Mouse (Mus musculus): ENCODE data around the gene Pmepa1. TPM values are rescaled to one million over a fixed set of nuclear protein-coding genes. Genes with fewer than 3 reads are reported as not detected.

Pmepa1 gene
- polyA plus RNA-seq, 1 experiment from 2014 or later = 5.3 TPM

- DNase-seq (ENCODE audit: low spot score) (peak; percentile 93), ATAC-seq (ENCODE audit: low FRiP score) (peak; percentile 74)
- H3K36me3 ChIP-seq (replicated peaks; ENCODE audit: control insufficient read depth, insufficient read depth) = no peaks in the 10 kb centered on the region
- H3K27me3 ChIP-seq (ENCODE audit: control insufficient read depth, insufficient read depth, low read length) = no peaks in the 10 kb centered on the region; the same call in 1 of the 2 replicates
- no peaks in the 10 kb centered on the region for H3K9me3 ChIP-seq (ENCODE audit: control insufficient read depth, low read length)
- no peaks in the 10 kb centered on the region for H3K4me1 ChIP-seq (replicated peaks; ENCODE audit: control insufficient read depth, insufficient read depth, low read length)
- no peak overlapping the region for H3K27ac ChIP-seq
- H3K9ac ChIP-seq = no peak overlapping the region
- no peak overlapping the region for H3K4me2 ChIP-seq (replicated peaks)
- 36% methylated on average over 26 of the region's 26 CpGs for WGBS
- no peak overlapping the region for H3K4me3 ChIP-seq (replicated peaks; ENCODE audit: low read length)
These were observed 90.0 kb downstream of the Pmepa1 start for GRCm38 (mm10) chr2:173186047-173186943.

- ATAC-seq (ENCODE audit: low FRiP score) = no peak
- no peak overlapping the region for H3K27ac ChIP-seq
These were observed 91.1 kb downstream of the Pmepa1 start for GRCm38 (mm10) chr2:173185282-173185681.

GRCm38 (mm10) chr2:173184475-173185080 is 91.8 kb downstream of the Pmepa1 start:
- Histone ChIP-seq H3K4me2 (replicated peaks) (no peak overlapping the region), H3K27ac (no peak overlapping the region), H3K4me1 (replicated peaks; ENCODE audit: control insufficient read depth, insufficient read depth, low read length) (no peaks in the 10 kb centered on the region), H3K36me3 (replicated peaks; ENCODE audit: control insufficient read depth, insufficient read depth) (no peaks in the 10 kb centered on the region), H3K9me3 (ENCODE audit: control insufficient read depth, low read length) (no peaks in the 10 kb centered on the region), H3K27me3 (ENCODE audit: control insufficient read depth, insufficient read depth, low read length) (no peaks in the 10 kb centered on the region; the same call in 1 of the 2 replicates), H3K4me3 (replicated peaks; ENCODE audit: low read length) (no peak overlapping the region), H3K9ac (no peak overlapping the region)
- 71% methylated on average over 11 of the region's 11 CpGs for WGBS
- DNase-seq (ENCODE audit: low spot score) (no peak), ATAC-seq (ENCODE audit: low FRiP score) (no peak)

More at GRCm38 (mm10) chr2:173185282-173185681, 91.1 kb downstream of the Pmepa1 start:
- H3K36me3 ChIP-seq (replicated peaks; ENCODE audit: control insufficient read depth, insufficient read depth) = no peaks in the 10 kb centered on the region
- no peak for DNase-seq (ENCODE audit: low spot score)
- H3K4me2 ChIP-seq (replicated peaks) = no peak overlapping the region
- WGBS = 74% methylated on average over 6 of the region's 6 CpGs
- no peak overlapping the region for H3K4me3 ChIP-seq (replicated peaks; ENCODE audit: low read length)
- H3K9me3 ChIP-seq (ENCODE audit: control insufficient read depth, low read length) = no peaks in the 10 kb centered on the region
- no peaks in the 10 kb centered on the region; the same call in 1 of the 2 replicates for H3K27me3 ChIP-seq (ENCODE audit: control insufficient read depth, insufficient read depth, low read length)
- H3K9ac ChIP-seq = no peak overlapping the region
- no peaks in the 10 kb centered on the region for H3K4me1 ChIP-seq (replicated peaks; ENCODE audit: control insufficient read depth, insufficient read depth, low read length)

GRCm38 (mm10) chr2:173183836-173184460 is 92.4 kb downstream of the Pmepa1 start:
- H3K36me3 ChIP-seq (replicated peaks; ENCODE audit: control insufficient read depth, insufficient read depth) = no peaks in the 10 kb centered on the region
- peak; percentile 21 for ATAC-seq (ENCODE audit: low FRiP score)
- 9% methylated on average over 8 of the region's 8 CpGs for WGBS

GRCm38 (mm10) chr2:173183311-173183710 is 93.0 kb downstream of the Pmepa1 start:
- no peaks in the 10 kb centered on the region; the same call in 1 of the 2 replicates for H3K27me3 ChIP-seq (ENCODE audit: control insufficient read depth, insufficient read depth, low read length)
- 90% methylated on average over 10 of the region's 10 CpGs for WGBS
- ATAC-seq (ENCODE audit: low FRiP score) (no peak), DNase-seq (ENCODE audit: low spot score) (no peak)
- H3K27ac ChIP-seq = no peak overlapping the region
- H3K4me3 ChIP-seq (replicated peaks; ENCODE audit: low read length) = no peak overlapping the region
- no peaks in the 10 kb centered on the region for H3K9me3 ChIP-seq (ENCODE audit: control insufficient read depth, low read length)
- H3K4me2 ChIP-seq (replicated peaks) = no peak overlapping the region
- H3K9ac ChIP-seq = no peak overlapping the region
- H3K4me1 ChIP-seq (replicated peaks; ENCODE audit: control insufficient read depth, insufficient read depth, low read length) = no peaks in the 10 kb centered on the region
- H3K36me3 ChIP-seq (replicated peaks; ENCODE audit: control insufficient read depth, insufficient read depth) = no peaks in the 10 kb centered on the region

More at GRCm38 (mm10) chr2:173183836-173184460, 92.4 kb downstream of the Pmepa1 start:
- Histone ChIP-seq H3K27me3 (ENCODE audit: control insufficient read depth, insufficient read depth, low read length) (no peaks in the 10 kb centered on the region; the same call in 1 of the 2 replicates), H3K9me3 (ENCODE audit: control insufficient read depth, low read length) (no peaks in the 10 kb centered on the region), H3K9ac (no peak overlapping the region), H3K4me3 (replicated peaks; ENCODE audit: low read length) (no peak overlapping the region), H3K27ac (no peak overlapping the region), H3K4me1 (replicated peaks; ENCODE audit: control insufficient read depth, insufficient read depth, low read length) (no peaks in the 10 kb centered on the region), H3K4me2 (replicated peaks) (no peak overlapping the region)
- peak; percentile 82 for DNase-seq (ENCODE audit: low spot score)

- H3K27me3 ChIP-seq (ENCODE audit: control insufficient read depth, insufficient read depth, low read length) = no peaks in the 10 kb centered on the region; the same call in 1 of the 2 replicates
- H3K4me1 ChIP-seq (replicated peaks; ENCODE audit: control insufficient read depth, insufficient read depth, low read length) = no peaks in the 10 kb centered on the region
- no peak overlapping the region for H3K9ac ChIP-seq
- H3K4me3 ChIP-seq (replicated peaks; ENCODE audit: low read length) = no peak overlapping the region
- no peaks in the 10 kb centered on the region for H3K36me3 ChIP-seq (replicated peaks; ENCODE audit: control insufficient read depth, insufficient read depth)
- 77% methylated on average over 7 of the region's 7 CpGs for WGBS
- no peak overlapping the region for H3K4me2 ChIP-seq (replicated peaks)
- ATAC-seq (ENCODE audit: low FRiP score) (no peak), DNase-seq (ENCODE audit: low spot score) (no peak)
- no peaks in the 10 kb centered on the region for H3K9me3 ChIP-seq (ENCODE audit: control insufficient read depth, low read length)
- H3K27ac ChIP-seq = no peak overlapping the region
These were observed 93.5 kb downstream of the Pmepa1 start for GRCm38 (mm10) chr2:173182796-173183195.

GRCm38 (mm10) chr2:173181901-173182300 is 94.4 kb downstream of the Pmepa1 start:
- WGBS = 90% methylated on average over 7 of the region's 7 CpGs
- H3K4me3 ChIP-seq (replicated peaks; ENCODE audit: low read length) = no peak overlapping the region
- H3K36me3 ChIP-seq (replicated peaks; ENCODE audit: control insufficient read depth, insufficient read depth) = no peaks in the 10 kb centered on the region
- no peaks in the 10 kb centered on the region for H3K4me1 ChIP-seq (replicated peaks; ENCODE audit: control insufficient read depth, insufficient read depth, low read length)
- no peak overlapping the region for H3K4me2 ChIP-seq (replicated peaks)
- no peaks in the 10 kb centered on the region; the same call in 1 of the 2 replicates for H3K27me3 ChIP-seq (ENCODE audit: control insufficient read depth, insufficient read depth, low read length)
- H3K9me3 ChIP-seq (ENCODE audit: control insufficient read depth, low read length) = no peaks in the 10 kb centered on the region
- ATAC-seq (ENCODE audit: low FRiP score) (no peak), DNase-seq (ENCODE audit: low spot score) (no peak)
- no peak overlapping the region for H3K9ac ChIP-seq
- no peak overlapping the region for H3K27ac ChIP-seq

GRCm38 (mm10) chr2:173181486-173181885 is 94.8 kb downstream of the Pmepa1 start:
- Histone ChIP-seq H3K9me3 (ENCODE audit: control insufficient read depth, low read length) (no peaks in the 10 kb centered on the region), H3K4me1 (replicated peaks; ENCODE audit: control insufficient read depth, insufficient read depth, low read length) (no peaks in the 10 kb centered on the region), H3K36me3 (replicated peaks; ENCODE audit: control insufficient read depth, insufficient read depth) (no peaks in the 10 kb centered on the region), H3K4me2 (replicated peaks) (no peak overlapping the region), H3K27me3 (ENCODE audit: control insufficient read depth, insufficient read depth, low read length) (no peaks in the 10 kb centered on the region; the same call in 1 of the 2 replicates), H3K4me3 (replicated peaks; ENCODE audit: low read length) (no peak overlapping the region), H3K27ac (no peak overlapping the region), H3K9ac (no peak overlapping the region)
- no peak for DNase-seq (ENCODE audit: low spot score)
- WGBS = 76% methylated on average over 4 of the region's 5 CpGs
- ATAC-seq (ENCODE audit: low FRiP score) = no peak

All from hindbrain, embryonic 14.5 days (tissue).